Mouse (Mus musculus) heart, adult 8-10 months (tissue): ENCODE measurements around the gene Arl4a. TPM values are rescaled to one million over a fixed set of nuclear protein-coding genes. Genes with fewer than 3 reads are reported as not detected.

Experiments
- DNase-seq: peaks from one replicate; pipeline ENCODE4 v3.0.0; 2022; ENCODE audit warnings: low spot score
- total RNA-seq, 4 experiments: library from RNA; stranded (reverse); gene quantifications; 2 replicates each; pipeline ENCODE4 v1.2.4; 2022

The Arl4a gene
- total RNA-seq, 4 experiments from 2014 or later = 17.8 to 23.5 (median 18.6) TPM

DNA sequence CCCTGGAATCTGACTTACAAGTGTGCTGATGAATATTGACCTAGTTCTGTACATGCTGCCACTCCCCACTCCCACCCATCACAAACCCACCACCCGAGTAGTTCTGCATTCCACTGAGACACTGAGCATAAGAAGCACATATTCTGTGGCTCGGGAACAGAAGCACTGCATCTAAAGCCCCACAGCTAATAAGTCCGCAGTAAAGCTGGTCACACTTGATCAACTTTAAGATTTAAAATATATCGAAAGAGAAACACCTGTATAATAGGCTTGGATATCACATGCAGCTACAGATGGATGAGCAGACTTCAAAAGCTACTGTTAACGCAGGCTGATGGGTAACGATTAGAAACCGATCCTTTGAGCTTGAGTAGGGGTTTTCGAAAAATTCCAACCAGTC is 78.7 kb downstream of the Arl4a start:
- no peak for DNase-seq

- DNase-seq = no peak
Observed at GRCm38 (mm10) chr12:39957931-39958671, 79.7 kb downstream of the Arl4a start.

DNA sequence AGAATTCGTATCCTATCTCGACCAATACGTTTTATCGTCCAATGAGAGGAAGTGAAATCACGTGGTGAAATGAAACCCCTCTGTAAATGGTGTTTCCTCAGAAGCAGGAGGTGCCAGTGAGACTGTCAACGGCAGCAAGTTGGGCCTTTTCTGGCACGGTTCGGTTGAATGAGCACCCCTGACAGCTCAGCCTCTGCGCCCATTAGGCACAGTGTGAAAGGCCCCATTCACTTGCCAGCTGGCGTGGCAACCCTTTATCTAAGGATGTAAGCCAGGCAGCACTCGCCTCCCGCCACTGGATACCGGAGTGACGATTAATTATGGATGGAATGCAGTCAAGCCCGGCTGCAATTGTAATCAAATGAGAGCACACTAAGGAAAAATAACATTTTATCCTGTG is 81.4 kb downstream of the Arl4a start:
- peak; percentile 42 for DNase-seq

Other genes with a start within 250 kb of the Arl4a start
- 1 to 10 TPM in 3 of 4 experiments, under 1 TPM in 1; 0.57 to 3.3 (median 1.4) TPM for gene Scin, start 96.2 kb upstream of the Arl4a start, total RNA-seq
- 10 to 100 TPM; 54.6 to 69.7 (median 59.4) TPM for gene Lsmem1, start 161.5 kb upstream of the Arl4a start, total RNA-seq
- 10 to 100 TPM; 69.0 to 89.2 (median 83.0) TPM for gene Ifrd1, start 210.5 kb upstream of the Arl4a start, total RNA-seq